Mouse (Mus musculus) liver, embryonic 13.5 days (tissue): Measurements from ENCODE around the gene Wfdc1. TPM values are rescaled to one million over a fixed set of nuclear protein-coding genes. Genes with fewer than 3 reads are reported as not detected.
A peak's percentile ranks its signal among the peaks of the same experiment; 100 is the strongest.

Experiments
- ATAC-seq: fragments of 200-750 bp; cut with Nextera tagmentation; 2 replicates; pipeline ENCODE4 v1.8.0; 2017; ENCODE audit warnings: low read depth, mild to moderate bottlenecking, moderate number of reproducible peaks, moderate library complexity
- DNase-seq: peaks from one replicate; pipeline ENCODE4 v3.0.0; 2022
- H3K27ac ChIP-seq: fragments of 300-500 bp; sonication (generic); 2 replicates; pipeline ENCODE4 v1.5.1; 2015; ENCODE audit warnings: moderate library complexity, mild to moderate bottlenecking, inconsistent platforms
- H3K27me3 ChIP-seq: fragments of 300-500 bp; sonication (generic); 2 replicates; pipeline ENCODE4 v1.6.1; 2015; ENCODE audit warnings: mild to moderate bottlenecking, inconsistent platforms
- H3K36me3 ChIP-seq: fragments of 300-500 bp; sonication (generic); 2 replicates; pipeline ENCODE4 v1.6.1; 2015; ENCODE audit warnings: mild to moderate bottlenecking, inconsistent platforms
- H3K4me1 ChIP-seq: fragments of 300-500 bp; sonication (generic); replicated peaks from 2 replicates; pipeline ENCODE4 v1.6.1; 2015; ENCODE audit warnings: inconsistent platforms
- H3K4me2 ChIP-seq: fragments of 300-500 bp; sonication (generic); 2 replicates; pipeline ENCODE4 v1.6.1; 2015; ENCODE audit warnings: inconsistent platforms, mild to moderate bottlenecking, moderate library complexity
- H3K4me3 ChIP-seq: fragments of 300-500 bp; sonication (generic); replicated peaks from 2 replicates; pipeline ENCODE4 v1.5.1; 2015; ENCODE audit warnings: mild to moderate bottlenecking, inconsistent platforms
- H3K9ac ChIP-seq: fragments of 300-500 bp; sonication (generic); 2 replicates; pipeline ENCODE4 v1.6.1; 2015; ENCODE audit warnings: mild to moderate bottlenecking, inconsistent platforms
- H3K9me3 ChIP-seq: fragments of 300-500 bp; sonication (generic); replicated peaks from 2 replicates; pipeline ENCODE4 v1.6.1; 2016; ENCODE audit warnings: inconsistent platforms
- WGBS: fragments of 180-500 bp; shearing (Covaris S2); methylation state at CpG from one replicate; pipeline ENCODE4 v1.1.7; 2015; ENCODE audit not compliant: insufficient replicate concordance; 5-methylcytosine and 5-hydroxymethylcytosine counted together
- polyA plus RNA-seq: library from polyadenylated mRNA; unstranded; fragments of >200 nt; fragmentation: Nextera tagmentation; extraction: Ambion mirVana; gene quantifications from 2 replicates; pipeline ENCODE4 v1.2.1, GENCODE M21; 2015

Wfdc1 gene
- polyA plus RNA-seq, 1 experiment from 2014 or later: 1.3 TPM

DNA sequence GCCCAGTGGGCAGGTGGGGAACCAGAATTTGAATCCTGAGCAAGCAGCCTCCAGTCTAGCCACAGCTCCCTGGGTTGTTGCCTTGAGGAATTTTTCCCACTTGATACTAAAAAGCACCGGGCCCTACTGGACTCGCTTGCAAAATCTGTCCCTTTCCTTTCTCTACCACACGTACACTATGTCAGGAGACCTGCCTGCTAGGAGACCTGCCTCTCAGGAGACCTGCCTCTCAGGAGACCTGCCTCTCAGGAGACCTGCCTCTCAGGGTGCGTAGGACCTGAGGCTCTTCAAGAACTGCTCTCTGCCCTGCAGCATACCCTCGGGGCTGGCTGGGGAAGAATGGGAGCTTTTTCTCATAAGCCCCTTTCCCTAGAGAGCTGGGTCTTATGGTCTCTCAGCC lies 47.3 kb downstream of the Wfdc1 start:
- Histone ChIP-seq H3K9me3 (no peaks in the 10 kb centered on the region), H3K27me3 (peaks cover 22% of the 10 kb centered on the region; the same call in 1 of the 2 replicates), H3K4me2 (no peak overlapping the region), H3K4me1 (peaks cover 20% of the 10 kb centered on the region), H3K9ac (no peak overlapping the region), H3K4me3 (no peak overlapping the region), H3K36me3 (no peaks in the 10 kb centered on the region), H3K27ac (no peak overlapping the region)
- DNase-seq (no peak), ATAC-seq (no peak)
- WGBS: 71% methylated on average over 5 of the region's 5 CpGs

DNA sequence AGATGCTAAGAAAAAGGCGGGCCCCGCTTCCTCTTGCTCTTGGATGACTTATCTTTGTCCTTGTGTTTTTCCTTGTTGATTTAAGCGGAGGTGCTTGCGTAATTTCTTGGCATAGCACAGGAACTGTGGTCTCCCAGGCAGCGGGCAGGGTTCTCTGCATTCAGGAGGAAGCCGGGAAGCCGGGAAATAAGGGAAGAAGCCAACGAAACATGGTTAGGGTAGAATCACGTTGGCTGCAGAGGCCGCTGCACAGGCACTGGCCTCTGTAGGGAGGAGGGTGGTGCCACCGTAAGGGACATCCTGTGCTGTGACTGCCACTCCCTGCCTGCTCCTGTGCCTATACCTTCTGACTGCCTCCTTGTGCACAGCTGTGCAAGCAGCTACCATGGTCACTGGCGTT lies 49.1 kb downstream of the Wfdc1 start:
- ATAC-seq (0 out of 2 replicates have a peak, but pooled peaks have one; percentile 19), DNase-seq (no peak)
- no peak overlapping the region for H3K9ac ChIP-seq
- WGBS: 37% methylated on average over 12 of the region's 12 CpGs
- H3K9me3 ChIP-seq: no peaks in the 10 kb centered on the region
- no peak overlapping the region for H3K27ac ChIP-seq
- no peak overlapping the region for H3K4me2 ChIP-seq
- peaks cover 15% of the 10 kb centered on the region for H3K4me1 ChIP-seq
- H3K4me3 ChIP-seq: no peak overlapping the region
- H3K36me3 ChIP-seq: no peaks in the 10 kb centered on the region
- peaks cover 22% of the 10 kb centered on the region; the same call in 1 of the 2 replicates for H3K27me3 ChIP-seq

DNA sequence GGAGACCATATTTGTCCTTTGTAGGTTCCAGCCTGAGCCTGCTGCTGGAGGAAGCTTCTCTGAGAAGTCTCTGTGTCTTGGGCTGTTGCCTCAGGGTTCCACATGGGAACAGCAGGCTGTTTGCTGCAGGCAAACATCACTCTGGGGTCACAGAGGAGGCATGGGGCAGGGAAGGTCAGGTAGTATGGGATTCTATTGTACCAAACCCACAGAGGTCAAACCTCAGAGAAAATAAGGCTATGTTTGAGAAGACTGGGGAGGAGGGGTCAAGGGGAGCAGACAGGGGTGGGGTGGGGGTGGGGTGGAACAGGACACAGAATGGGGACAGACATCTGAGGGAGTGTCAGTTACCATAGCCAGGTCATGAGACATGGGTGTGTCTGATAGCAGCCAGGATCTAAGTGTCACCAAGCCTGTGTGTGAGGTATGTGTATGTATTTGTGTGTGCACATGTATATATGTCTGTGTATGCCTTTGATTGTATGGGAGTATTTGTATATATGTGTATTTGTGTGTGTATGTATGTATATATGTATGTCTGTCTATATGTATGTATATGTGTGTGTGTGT lies 50.6 kb downstream of the Wfdc1 start:
- peaks cover 15% of the 10 kb centered on the region for H3K4me1 ChIP-seq
- no peak overlapping the region for H3K27ac ChIP-seq
- DNase-seq: no peak
- no peaks in the 10 kb centered on the region for H3K9me3 ChIP-seq
- peaks cover 22% of the 10 kb centered on the region; the same call in 1 of the 2 replicates for H3K27me3 ChIP-seq
- no peak overlapping the region for H3K4me2 ChIP-seq
- no peak for ATAC-seq
- H3K4me3 ChIP-seq: no peak overlapping the region
- no peaks in the 10 kb centered on the region for H3K36me3 ChIP-seq
- no peak overlapping the region for H3K9ac ChIP-seq

- DNase-seq: no peak
Measured at GRCm38 (mm10) chr8:119717765-119718164, 51.6 kb downstream of the Wfdc1 start.

GRCm38 (mm10) chr8:119719011-119719501 lies 52.9 kb downstream of the Wfdc1 start:
- H3K9ac ChIP-seq: no peak overlapping the region
- ATAC-seq: no peak
- no peak overlapping the region for H3K27ac ChIP-seq
- 60% methylated on average over 12 of the region's 12 CpGs for WGBS
- no peak overlapping the region for H3K4me2 ChIP-seq
- H3K4me1 ChIP-seq: peaks cover 15% of the 10 kb centered on the region
- DNase-seq: no peak
- no peaks in the 10 kb centered on the region for H3K36me3 ChIP-seq
- H3K27me3 ChIP-seq: peaks cover 18% of the 10 kb centered on the region
- no peaks in the 10 kb centered on the region for H3K9me3 ChIP-seq
- no peak overlapping the region for H3K4me3 ChIP-seq

More at GRCm38 (mm10) chr8:119717765-119718164, 51.6 kb downstream of the Wfdc1 start:
- 42% methylated on average over 9 of the region's 9 CpGs for WGBS
- no peaks in the 10 kb centered on the region for H3K36me3 ChIP-seq
- H3K27ac ChIP-seq: no peak overlapping the region
- no peak for ATAC-seq
- H3K27me3 ChIP-seq: peaks cover 24% of the 10 kb centered on the region; the same call in 1 of the 2 replicates
- no peak overlapping the region for H3K9ac ChIP-seq
- H3K4me2 ChIP-seq: no peak overlapping the region
- H3K4me1 ChIP-seq: peaks cover 15% of the 10 kb centered on the region
- no peaks in the 10 kb centered on the region for H3K9me3 ChIP-seq
- no peak overlapping the region for H3K4me3 ChIP-seq

DNA sequence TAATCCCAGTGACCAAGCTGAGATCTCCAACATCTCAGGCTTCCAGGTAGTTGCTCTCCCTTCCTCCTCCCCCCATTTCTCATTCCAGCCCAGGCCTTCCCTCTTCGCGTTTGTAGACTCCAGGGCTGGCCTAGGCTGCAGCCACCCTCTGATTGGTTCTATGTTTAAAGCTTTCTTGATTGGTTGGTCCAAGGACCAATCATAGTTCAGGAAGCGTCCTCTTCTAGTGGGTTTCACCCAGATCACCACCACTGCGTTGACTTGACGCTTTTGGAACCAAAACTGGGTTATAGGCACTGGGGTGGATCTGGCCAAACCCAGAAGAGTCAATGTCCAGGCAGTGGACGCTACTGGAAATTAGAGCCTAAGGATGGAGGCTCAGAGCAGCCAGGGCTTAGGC lies 56.2 kb downstream of the Wfdc1 start:
- DNase-seq (no peak), ATAC-seq (no peak)
- H3K9me3 ChIP-seq: no peaks in the 10 kb centered on the region
- H3K36me3 ChIP-seq: no peaks in the 10 kb centered on the region
- no peak overlapping the region for H3K9ac ChIP-seq
- no peak overlapping the region for H3K27ac ChIP-seq
- H3K27me3 ChIP-seq: peaks cover 4% of the 10 kb centered on the region
- H3K4me2 ChIP-seq: no peak overlapping the region
- peaks cover 15% of the 10 kb centered on the region for H3K4me1 ChIP-seq
- H3K4me3 ChIP-seq: no peak overlapping the region
- 33% methylated on average over 6 of the region's 6 CpGs for WGBS

- no peak overlapping the region for H3K27ac ChIP-seq
- DNase-seq (no peak), ATAC-seq (no peak)
- no peak overlapping the region for H3K4me3 ChIP-seq
- H3K4me1 ChIP-seq: peaks cover 18% of the 10 kb centered on the region
- no peaks in the 10 kb centered on the region for H3K9me3 ChIP-seq
- H3K27me3 ChIP-seq: peaks cover 4% of the 10 kb centered on the region
- no peak overlapping the region for H3K9ac ChIP-seq
- H3K4me2 ChIP-seq: no peak overlapping the region
- H3K36me3 ChIP-seq: no peaks in the 10 kb centered on the region
- WGBS: 49% methylated on average over 4 of the region's 4 CpGs
Measured at GRCm38 (mm10) chr8:119723676-119724075, 57.5 kb downstream of the Wfdc1 start.

DNA sequence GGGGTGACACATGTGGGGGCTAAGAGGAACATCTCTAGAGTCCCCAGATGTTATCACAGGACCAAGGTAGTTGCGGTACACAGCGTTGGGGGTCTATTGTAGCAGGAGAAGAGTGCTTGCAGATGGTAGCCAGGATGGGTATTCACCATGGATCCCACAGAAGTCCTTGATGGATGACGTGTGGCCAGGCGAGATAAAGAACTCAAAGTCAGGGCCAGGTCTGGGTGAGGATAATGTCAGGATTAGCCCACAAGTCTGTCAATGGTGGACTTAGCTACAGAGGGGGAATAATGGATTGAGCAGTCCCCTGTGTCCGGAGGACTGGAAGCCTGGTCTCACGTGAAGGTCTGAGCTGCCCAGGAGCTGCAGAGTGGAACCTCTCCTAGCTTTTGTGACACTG lies 58.4 kb downstream of the Wfdc1 start:
- Histone ChIP-seq H3K9me3 (no peaks in the 10 kb centered on the region), H3K36me3 (no peaks in the 10 kb centered on the region), H3K27ac (no peak overlapping the region), H3K4me2 (no peak overlapping the region), H3K4me1 (peaks cover 18% of the 10 kb centered on the region), H3K9ac (no peak overlapping the region), H3K4me3 (no peak overlapping the region), H3K27me3 (peaks cover 4% of the 10 kb centered on the region)
- DNase-seq: no peak
- no peak for ATAC-seq
- 66% methylated on average over 6 of the region's 6 CpGs for WGBS

GRCm38 (mm10) chr8:119727093-119727492 lies 60.9 kb downstream of the Wfdc1 start:
- peaks cover 18% of the 10 kb centered on the region for H3K4me1 ChIP-seq
- H3K9me3 ChIP-seq: no peaks in the 10 kb centered on the region
- peak; percentile 20 for DNase-seq
- H3K27me3 ChIP-seq: peaks cover 6% of the 10 kb centered on the region
- H3K4me3 ChIP-seq: no peak overlapping the region
- H3K36me3 ChIP-seq: no peaks in the 10 kb centered on the region
- no peak overlapping the region for H3K27ac ChIP-seq
- 31% methylated on average over 8 of the region's 8 CpGs for WGBS
- peak; percentile 78 for ATAC-seq
- no peak overlapping the region for H3K4me2 ChIP-seq
- H3K9ac ChIP-seq: no peak overlapping the region

GRCm38 (mm10) chr8:119728351-119728895 lies 62.3 kb downstream of the Wfdc1 start:
- H3K9ac ChIP-seq: no peak overlapping the region
- H3K4me1 ChIP-seq: peaks cover 18% of the 10 kb centered on the region
- H3K9me3 ChIP-seq: no peaks in the 10 kb centered on the region
- DNase-seq (no peak), ATAC-seq (no peak)
- H3K27me3 ChIP-seq: peaks cover 3% of the 10 kb centered on the region; the same call in 1 of the 2 replicates
- WGBS: 66% methylated on average over 8 of the region's 8 CpGs
- no peak overlapping the region for H3K27ac ChIP-seq
- H3K36me3 ChIP-seq: no peaks in the 10 kb centered on the region
- H3K4me2 ChIP-seq: no peak overlapping the region
- no peak overlapping the region for H3K4me3 ChIP-seq

- Histone ChIP-seq H3K9me3 (no peaks in the 10 kb centered on the region), H3K9ac (no peak overlapping the region), H3K4me2 (no peak overlapping the region), H3K4me1 (peaks cover 9% of the 10 kb centered on the region), H3K4me3 (no peak overlapping the region), H3K36me3 (no peaks in the 10 kb centered on the region), H3K27ac (no peak overlapping the region), H3K27me3 (0 out of 2 replicates have a peak, but pooled peaks cover 3% of the 10 kb centered on the region)
- 69% methylated on average over 13 of the region's 13 CpGs for WGBS
- DNase-seq (no peak), ATAC-seq (no peak)
Measured at GRCm38 (mm10) chr8:119732072-119732471, 65.9 kb downstream of the Wfdc1 start.

GRCm38 (mm10) chr8:119736348-119736917 lies 70.3 kb downstream of the Wfdc1 start:
- 67% methylated on average over 10 of the region's 10 CpGs for WGBS
- no peak overlapping the region for H3K9ac ChIP-seq

More at GRCm38 (mm10) chr8:119736348-119736917, 70.3 kb downstream of the Wfdc1 start:
- DNase-seq: no peak
- Histone ChIP-seq H3K27me3 (no peaks in the 10 kb centered on the region), H3K4me1 (peaks cover 17% of the 10 kb centered on the region), H3K9me3 (no peaks in the 10 kb centered on the region), H3K4me3 (no peak overlapping the region), H3K27ac (no peak overlapping the region), H3K4me2 (no peak overlapping the region), H3K36me3 (no peaks in the 10 kb centered on the region)
- ATAC-seq: no peak
